Mouse (Mus musculus): ENCODE results near the gene Tenm4. TPM values are rescaled to one million over a fixed set of nuclear protein-coding genes. Genes with fewer than 3 reads are reported as not detected.

Tenm4 gene
- total and polyA plus RNA-seq, 2 experiments: 0.09 to 0.11 TPM

DNA sequence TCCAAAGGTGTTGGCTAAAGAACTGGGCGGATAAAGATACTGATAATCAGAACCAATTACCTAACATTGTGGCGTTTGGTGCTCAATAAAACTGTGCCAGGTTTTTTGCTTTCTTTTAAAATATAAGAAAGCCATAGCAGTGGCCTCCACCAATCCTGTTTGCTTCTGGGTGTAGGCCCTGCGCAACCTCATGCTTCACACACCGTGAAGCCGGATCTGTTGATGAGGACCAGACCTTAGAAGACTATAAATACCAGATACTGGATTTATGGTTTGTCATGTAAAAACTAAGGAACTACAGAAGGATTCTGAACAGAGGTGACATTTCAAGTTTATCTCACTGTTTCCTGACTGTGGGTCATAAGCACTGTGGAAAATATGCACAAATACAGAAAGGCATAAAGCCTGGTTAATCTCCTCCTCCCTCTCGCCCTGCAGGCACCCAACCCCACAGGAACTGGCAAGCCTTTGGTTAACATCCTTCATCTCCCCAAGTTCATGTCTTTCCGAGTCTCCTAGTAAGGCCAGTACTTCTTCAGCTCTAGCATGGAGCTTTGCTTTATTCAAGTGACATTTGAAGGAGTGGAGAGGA is 340.1 kb downstream of the Tenm4 start:
- H3K4me3 ChIP-seq (ENCODE audit: insufficient read depth, low read depth, low read length): no peak overlapping the region
- no peaks in the 10 kb centered on the region for H3K36me3 ChIP-seq (ENCODE audit: control insufficient read depth, insufficient read depth, low read length)
- TF ChIP-seq POLR2A (IDR thresholded peaks at IDR 0.05; ENCODE audit: extremely low read depth, insufficient read depth, low read length): no peak
- H3K79me2 ChIP-seq (ENCODE audit: control insufficient read depth, insufficient read depth, low read length): no peaks in the 10 kb centered on the region
- no peaks in the 10 kb centered on the region for H3K27me3 ChIP-seq (ENCODE audit: control insufficient read depth, insufficient read depth, low read length)
- H3K9ac ChIP-seq (ENCODE audit: low read depth, low read length): no peak overlapping the region
- no peaks in the 10 kb centered on the region for H3K4me1 ChIP-seq (ENCODE audit: control insufficient read depth, insufficient read depth, low read length)
- DNase-seq (ENCODE audit: extremely low read depth, low read depth, low spot score): no peak
- H3K27ac ChIP-seq (replicated peaks; ENCODE audit: insufficient read depth, low read depth, low read length): no peak overlapping the region
- WGBS: 77% methylated on average over 7 of the region's 7 CpGs

GRCm38 (mm10) chr7:96511953-96512511 is 341.0 kb downstream of the Tenm4 start:
- H3K27ac ChIP-seq (replicated peaks; ENCODE audit: insufficient read depth, low read depth, low read length): no peak overlapping the region
- H3K79me2 ChIP-seq (ENCODE audit: control insufficient read depth, insufficient read depth, low read length): no peaks in the 10 kb centered on the region
- H3K9ac ChIP-seq (ENCODE audit: low read depth, low read length): no peak overlapping the region
- DNase-seq (ENCODE audit: extremely low read depth, low read depth, low spot score): no peak
- H3K36me3 ChIP-seq (ENCODE audit: control insufficient read depth, insufficient read depth, low read length): no peaks in the 10 kb centered on the region
- no peaks in the 10 kb centered on the region for H3K27me3 ChIP-seq (ENCODE audit: control insufficient read depth, insufficient read depth, low read length)
- 91% methylated on average over 14 of the region's 14 CpGs for WGBS
- TF ChIP-seq POLR2A (IDR thresholded peaks at IDR 0.05; ENCODE audit: extremely low read depth, insufficient read depth, low read length): no peak
- no peaks in the 10 kb centered on the region for H3K4me1 ChIP-seq (ENCODE audit: control insufficient read depth, insufficient read depth, low read length)
- no peak overlapping the region for H3K4me3 ChIP-seq (ENCODE audit: insufficient read depth, low read depth, low read length)

- Histone ChIP-seq H3K9ac (ENCODE audit: low read depth, low read length) (no peak overlapping the region), H3K4me1 (ENCODE audit: control insufficient read depth, insufficient read depth, low read length) (no peaks in the 10 kb centered on the region), H3K36me3 (ENCODE audit: control insufficient read depth, insufficient read depth, low read length) (no peaks in the 10 kb centered on the region), H3K4me3 (ENCODE audit: insufficient read depth, low read depth, low read length) (no peak overlapping the region), H3K27me3 (ENCODE audit: control insufficient read depth, insufficient read depth, low read length) (no peaks in the 10 kb centered on the region), H3K27ac (replicated peaks; ENCODE audit: insufficient read depth, low read depth, low read length) (no peak overlapping the region), H3K79me2 (ENCODE audit: control insufficient read depth, insufficient read depth, low read length) (no peaks in the 10 kb centered on the region)
- 0% methylated on average over 2 of the region's 2 CpGs for WGBS
- peak; percentile 41 for DNase-seq (ENCODE audit: extremely low read depth, low read depth, low spot score)
- TF ChIP-seq CTCF (IDR thresholded peaks at IDR 0.05; ENCODE audit: low read depth, low read length): peak; percentile 68
- no peak for TF ChIP-seq POLR2A (IDR thresholded peaks at IDR 0.05; ENCODE audit: extremely low read depth, insufficient read depth, low read length)
Observed at GRCm38 (mm10) chr7:96519216-96519615, 348.2 kb downstream of the Tenm4 start.

DNA sequence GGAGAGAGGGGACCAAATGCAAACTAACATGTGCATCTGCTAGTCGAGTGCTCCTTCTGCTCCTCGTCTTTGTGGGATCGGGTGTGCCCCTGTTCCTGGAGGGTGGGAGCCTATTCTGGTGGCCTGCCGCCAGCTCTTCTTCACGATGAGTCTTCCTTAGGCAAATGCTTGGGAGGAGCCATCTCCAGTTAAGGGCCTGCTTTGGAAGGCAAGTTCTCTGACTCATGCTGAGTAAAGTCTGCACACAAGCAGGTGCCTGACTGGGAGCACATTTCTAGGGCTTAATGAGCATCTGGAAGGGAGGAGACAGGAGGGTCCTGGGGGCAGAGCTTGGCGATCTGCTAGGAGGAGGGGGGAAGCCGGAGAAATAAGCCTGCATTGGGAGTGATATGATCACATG is 350.9 kb downstream of the Tenm4 start:
- WGBS: 74% methylated on average over 7 of the region's 7 CpGs
- Histone ChIP-seq H3K27me3 (ENCODE audit: control insufficient read depth, insufficient read depth, low read length) (no peaks in the 10 kb centered on the region), H3K36me3 (ENCODE audit: control insufficient read depth, insufficient read depth, low read length) (no peaks in the 10 kb centered on the region), H3K4me3 (ENCODE audit: insufficient read depth, low read depth, low read length) (no peak overlapping the region), H3K9ac (ENCODE audit: low read depth, low read length) (no peak overlapping the region), H3K4me1 (ENCODE audit: control insufficient read depth, insufficient read depth, low read length) (no peaks in the 10 kb centered on the region), H3K79me2 (ENCODE audit: control insufficient read depth, insufficient read depth, low read length) (no peaks in the 10 kb centered on the region), H3K27ac (replicated peaks; ENCODE audit: insufficient read depth, low read depth, low read length) (no peak overlapping the region)
- TF ChIP-seq POLR2A (IDR thresholded peaks at IDR 0.05; ENCODE audit: extremely low read depth, insufficient read depth, low read length) (no peak), CTCF (IDR thresholded peaks at IDR 0.05; ENCODE audit: low read depth, low read length) (no peak)
- DNase-seq (ENCODE audit: extremely low read depth, low read depth, low spot score): no peak

DNA sequence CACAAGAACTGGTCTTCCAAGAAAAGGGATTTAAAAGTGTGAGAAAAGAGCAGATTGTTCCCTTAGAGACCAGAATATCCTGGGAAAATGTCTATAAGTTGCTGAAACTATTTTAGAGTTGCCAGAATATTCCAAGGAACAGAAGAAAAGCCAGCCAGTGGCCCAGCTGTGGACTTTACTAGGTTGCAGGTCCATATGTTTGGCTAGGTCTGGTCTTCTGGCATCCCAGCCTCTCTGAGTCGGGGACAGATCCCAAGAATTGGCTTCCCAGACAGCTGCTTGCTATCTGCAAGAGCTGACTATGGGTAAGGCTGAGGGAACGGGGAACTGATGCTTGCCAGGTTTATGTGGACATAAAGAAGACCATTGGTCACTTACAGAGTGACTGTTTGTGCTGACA is 352.6 kb downstream of the Tenm4 start:
- 65% methylated on average over 2 of the region's 2 CpGs for WGBS
- H3K4me3 ChIP-seq (ENCODE audit: insufficient read depth, low read depth, low read length): no peak overlapping the region
- DNase-seq (ENCODE audit: extremely low read depth, low read depth, low spot score): no peak
- no peaks in the 10 kb centered on the region for H3K79me2 ChIP-seq (ENCODE audit: control insufficient read depth, insufficient read depth, low read length)
- H3K9ac ChIP-seq (ENCODE audit: low read depth, low read length): no peak overlapping the region
- H3K27ac ChIP-seq (replicated peaks; ENCODE audit: insufficient read depth, low read depth, low read length): no peak overlapping the region
- H3K27me3 ChIP-seq (ENCODE audit: control insufficient read depth, insufficient read depth, low read length): no peaks in the 10 kb centered on the region
- no peaks in the 10 kb centered on the region for H3K36me3 ChIP-seq (ENCODE audit: control insufficient read depth, insufficient read depth, low read length)
- TF ChIP-seq CTCF (IDR thresholded peaks at IDR 0.05; ENCODE audit: low read depth, low read length) (no peak), POLR2A (IDR thresholded peaks at IDR 0.05; ENCODE audit: extremely low read depth, insufficient read depth, low read length) (no peak)
- H3K4me1 ChIP-seq (ENCODE audit: control insufficient read depth, insufficient read depth, low read length): no peaks in the 10 kb centered on the region

DNA sequence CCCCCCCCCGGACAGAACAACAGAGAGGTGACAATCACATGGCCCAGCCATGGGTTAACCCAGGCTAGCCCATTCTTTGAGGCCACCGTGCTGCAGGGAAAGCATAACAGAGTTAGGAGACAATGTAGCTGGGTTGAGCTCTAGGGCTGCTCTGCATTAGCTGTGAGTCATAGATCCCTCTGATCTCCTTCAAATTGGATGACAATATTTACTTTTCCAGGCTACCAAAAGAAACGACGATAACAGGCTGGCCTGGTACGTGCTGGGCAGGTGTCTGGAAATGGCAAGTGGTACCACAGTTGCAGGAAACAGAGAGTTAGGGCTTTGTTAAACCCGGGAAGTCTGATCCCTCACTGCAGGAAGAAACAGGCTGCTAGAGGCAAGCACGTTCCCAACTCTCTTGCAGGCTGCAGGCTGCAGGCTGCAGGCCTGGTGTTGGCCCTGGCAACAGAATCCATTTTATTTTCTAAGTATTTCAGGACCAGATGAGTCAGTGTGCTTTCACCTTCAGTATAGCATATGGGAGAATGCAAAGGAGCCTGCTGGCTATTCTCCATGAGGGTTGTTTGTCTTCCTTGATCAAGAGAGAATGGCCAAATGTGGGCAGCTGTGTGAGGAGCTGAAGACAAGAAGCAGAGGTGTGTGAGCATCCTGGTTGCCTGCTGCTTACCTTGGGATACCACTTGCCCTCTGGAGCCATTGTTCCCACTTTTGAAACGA is 353.6 kb downstream of the Tenm4 start:
- 51% methylated on average over 8 of the region's 8 CpGs for WGBS
- H3K27me3 ChIP-seq (ENCODE audit: control insufficient read depth, insufficient read depth, low read length): no peaks in the 10 kb centered on the region
- no peak overlapping the region for H3K4me3 ChIP-seq (ENCODE audit: insufficient read depth, low read depth, low read length)
- H3K36me3 ChIP-seq (ENCODE audit: control insufficient read depth, insufficient read depth, low read length): no peaks in the 10 kb centered on the region
- H3K9ac ChIP-seq (ENCODE audit: low read depth, low read length): no peak overlapping the region
- H3K79me2 ChIP-seq (ENCODE audit: control insufficient read depth, insufficient read depth, low read length): no peaks in the 10 kb centered on the region
- DNase-seq (ENCODE audit: extremely low read depth, low read depth, low spot score): no peak
- no peak overlapping the region for H3K27ac ChIP-seq (replicated peaks; ENCODE audit: insufficient read depth, low read depth, low read length)
- TF ChIP-seq CTCF (IDR thresholded peaks at IDR 0.05; ENCODE audit: low read depth, low read length) (no peak), POLR2A (IDR thresholded peaks at IDR 0.05; ENCODE audit: extremely low read depth, insufficient read depth, low read length) (no peak)
- no peaks in the 10 kb centered on the region for H3K4me1 ChIP-seq (ENCODE audit: control insufficient read depth, insufficient read depth, low read length)

All from liver, adult 2 months (tissue).